Mouse (Mus musculus): ENCODE measurements at regions not wholly inside any gene's neighbourhood (a gene's known extent, or its start where the extent isn't known, plus 50 kb on each side); places are given as distances from the start of the nearest gene placed in this dataset.

DNA sequence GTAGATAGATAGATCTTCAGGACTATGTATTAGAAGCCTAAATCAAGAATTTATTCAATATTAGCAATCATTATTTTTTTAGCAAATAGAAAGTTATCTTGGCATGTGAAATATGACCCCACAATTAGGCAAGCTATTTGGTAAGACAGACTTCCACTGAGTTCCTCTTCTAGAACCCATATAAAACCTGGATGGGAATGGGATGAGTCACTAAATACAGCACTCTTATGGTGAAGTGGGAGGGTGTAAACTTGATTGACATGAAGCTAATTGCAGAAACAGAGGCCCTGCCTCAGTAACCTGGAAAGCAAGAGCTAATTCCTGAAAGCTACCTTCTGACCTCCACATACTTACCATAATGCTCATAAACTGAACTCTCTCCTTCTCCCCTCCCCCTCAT lies 723.2 kb upstream of the Zeb2 start:
- Histone ChIP-seq H3K27me3 (ENCODE audit: control insufficient read depth, insufficient read depth, insufficient read length) (no peaks in the 10 kb centered on the region), H3K36me3 (ENCODE audit: control insufficient read depth, insufficient read depth) (no peaks in the 10 kb centered on the region), H3K79me2 (ENCODE audit: control insufficient read depth, insufficient read depth) (no peaks in the 10 kb centered on the region), H3K4me2 (ENCODE audit: low read depth) (no peak overlapping the region), H3ac (ENCODE audit: control insufficient read depth, insufficient read length) (no peak overlapping the region), H3K4me3 (no peak overlapping the region)
- TF ChIP-seq MAX (IDR thresholded peaks at IDR 0.05; ENCODE audit: low read depth), result no peak
- TF ChIP-seq SRF (IDR thresholded peaks at IDR 0.05; ENCODE audit: control insufficient read depth, insufficient read length, low read depth), result no peak
- TF ChIP-seq CEBPB (IDR thresholded peaks at IDR 0.05; ENCODE audit: insufficient read depth, poor library complexity, severe bottlenecking), result no peak

DNA sequence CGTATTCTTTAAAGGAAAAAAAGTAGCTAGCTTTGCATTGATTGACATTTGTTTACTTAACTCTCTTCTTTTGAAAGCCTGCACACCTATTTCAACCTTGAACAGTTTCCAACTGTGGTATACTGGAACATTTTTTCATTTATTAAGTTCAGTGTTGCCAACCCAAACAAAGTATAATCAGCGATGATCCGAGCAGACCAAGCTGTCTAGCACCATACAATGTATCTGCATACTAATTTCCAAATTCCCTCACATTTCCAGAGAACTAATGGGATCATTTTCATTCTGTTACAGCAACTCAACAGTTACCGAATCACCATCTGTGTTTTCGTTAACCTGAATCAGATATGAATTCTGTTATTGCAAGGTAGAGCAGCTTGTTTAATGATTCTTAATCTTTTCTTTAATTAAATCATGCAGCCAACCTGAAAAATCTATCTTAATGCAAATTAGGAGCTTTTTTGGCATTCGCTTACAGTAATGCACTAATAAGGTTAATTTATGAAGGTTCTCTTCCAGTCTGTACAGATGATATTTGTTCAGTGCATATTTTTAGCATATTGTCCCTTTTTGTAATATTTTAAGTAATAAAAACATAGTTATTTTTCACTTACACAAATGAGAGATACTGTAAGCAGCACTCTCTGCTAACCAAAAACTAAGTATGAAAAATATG lies 719.5 kb upstream of the Zeb2 start:
- TF ChIP-seq MAX (IDR thresholded peaks at IDR 0.05; ENCODE audit: low read depth) (no peak), POLR2AphosphoS2 (IDR thresholded peaks at IDR 0.05; ENCODE audit: insufficient read length, low read depth) (no peak), POLR2A (IDR thresholded peaks at IDR 0.05; ENCODE audit: insufficient read length, low read depth) (no peak), MYOG (IDR thresholded peaks at IDR 0.05; ENCODE audit: control insufficient read depth in 1 of 3, insufficient read depth in 1 of 3, insufficient read length in 2 of 3, low read depth in 2 of 3) (no peak), E2F4 (IDR thresholded peaks at IDR 0.05; ENCODE audit: insufficient read depth) (no peak), TCF3 (IDR thresholded peaks at IDR 0.05; ENCODE audit: insufficient read length, low read depth) (no peak), CEBPB (IDR thresholded peaks at IDR 0.05; ENCODE audit: insufficient read depth, poor library complexity, severe bottlenecking) (no peak), USF1 (IDR thresholded peaks at IDR 0.05; ENCODE audit: low read depth) (no peak)
- Histone ChIP-seq H3K36me3 (ENCODE audit: control insufficient read depth, insufficient read depth) (no peaks in the 10 kb centered on the region), H3K4me2 (ENCODE audit: low read depth) (no peak overlapping the region), H3K79me2 (ENCODE audit: control insufficient read depth, insufficient read depth) (no peaks in the 10 kb centered on the region), H3K4me3 (no peak overlapping the region), H3ac (ENCODE audit: control insufficient read depth, insufficient read length) (no peak overlapping the region), H3K27me3 (ENCODE audit: control insufficient read depth, insufficient read depth, insufficient read length) (no peaks in the 10 kb centered on the region)

DNA sequence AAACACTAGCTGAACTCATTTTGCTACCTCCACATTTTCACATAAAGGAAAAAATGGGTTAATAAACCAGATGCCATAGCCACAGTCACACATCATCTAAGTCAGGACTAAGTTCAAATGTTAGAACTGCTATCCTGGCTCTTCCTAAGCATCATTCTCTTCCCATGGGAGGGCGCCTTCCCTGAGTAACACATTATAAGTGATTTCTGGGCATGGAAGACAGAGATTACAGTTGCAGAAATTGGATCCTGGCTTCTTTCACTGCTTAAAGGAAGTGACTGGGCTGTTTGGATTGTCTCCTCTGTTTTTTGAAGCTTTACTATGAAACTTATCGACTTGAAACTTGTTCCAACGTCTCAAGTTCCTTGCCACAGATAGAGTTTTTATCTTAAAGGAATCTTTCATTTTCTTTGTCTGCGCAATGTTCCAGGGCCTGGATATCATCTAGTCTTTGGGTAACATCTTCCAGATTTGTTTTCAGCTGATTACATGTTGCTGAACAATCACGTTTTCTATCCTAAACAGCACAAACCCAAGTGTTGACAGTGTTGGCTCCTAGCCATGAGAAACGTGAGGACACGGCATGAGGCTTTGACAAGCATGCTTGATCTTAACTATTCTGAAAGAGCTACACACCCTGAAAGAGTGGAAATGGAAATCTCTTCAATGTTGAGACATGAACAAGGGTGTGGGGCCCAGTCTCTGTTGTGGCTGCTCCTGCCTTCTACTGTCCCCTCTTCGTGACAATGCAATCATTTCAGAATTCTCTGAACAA lies 700.9 kb upstream of the Zeb2 start:
- no peaks in the 10 kb centered on the region for H3K79me2 ChIP-seq (ENCODE audit: control insufficient read depth, insufficient read depth)
- H3K36me3 ChIP-seq (ENCODE audit: control insufficient read depth, insufficient read depth), result no peaks in the 10 kb centered on the region
- no peak overlapping the region for H3K4me2 ChIP-seq (ENCODE audit: low read depth)
- no peak overlapping the region for H3K4me3 ChIP-seq
- TF ChIP-seq REST (IDR thresholded peaks at IDR 0.05; ENCODE audit: insufficient read depth, insufficient read length) (no peak), SRF (IDR thresholded peaks at IDR 0.05; ENCODE audit: control insufficient read depth, insufficient read length, low read depth) (no peak), POLR2A (IDR thresholded peaks at IDR 0.05; ENCODE audit: insufficient read length, low read depth) (no peak), TCF3 (IDR thresholded peaks at IDR 0.05; ENCODE audit: insufficient read length, low read depth) (no peak), MYOG (IDR thresholded peaks at IDR 0.05; ENCODE audit: control insufficient read depth in 1 of 3, insufficient read depth in 1 of 3, insufficient read length in 2 of 3, low read depth in 2 of 3) (no peak), USF1 (IDR thresholded peaks at IDR 0.05; ENCODE audit: low read depth) (no peak), POLR2AphosphoS2 (IDR thresholded peaks at IDR 0.05; ENCODE audit: insufficient read length, low read depth) (no peak), MAX (IDR thresholded peaks at IDR 0.05; ENCODE audit: low read depth) (no peak), CEBPB (IDR thresholded peaks at IDR 0.05; ENCODE audit: insufficient read depth, poor library complexity, severe bottlenecking) (no peak), TCF12 (IDR thresholded peaks at IDR 0.05; ENCODE audit: insufficient read depth, poor library complexity, severe bottlenecking) (no peak), MYOD1 (IDR thresholded peaks at IDR 0.05; ENCODE audit: control insufficient read depth in 1 of 3, insufficient read length in 2 of 3, low read depth in 2 of 3) (no peak), E2F4 (IDR thresholded peaks at IDR 0.05; ENCODE audit: insufficient read depth) (no peak)
- no peaks in the 10 kb centered on the region for H3K27me3 ChIP-seq (ENCODE audit: control insufficient read depth, insufficient read depth, insufficient read length)
- H3ac ChIP-seq (ENCODE audit: control insufficient read depth, insufficient read length), result no peak overlapping the region

DNA sequence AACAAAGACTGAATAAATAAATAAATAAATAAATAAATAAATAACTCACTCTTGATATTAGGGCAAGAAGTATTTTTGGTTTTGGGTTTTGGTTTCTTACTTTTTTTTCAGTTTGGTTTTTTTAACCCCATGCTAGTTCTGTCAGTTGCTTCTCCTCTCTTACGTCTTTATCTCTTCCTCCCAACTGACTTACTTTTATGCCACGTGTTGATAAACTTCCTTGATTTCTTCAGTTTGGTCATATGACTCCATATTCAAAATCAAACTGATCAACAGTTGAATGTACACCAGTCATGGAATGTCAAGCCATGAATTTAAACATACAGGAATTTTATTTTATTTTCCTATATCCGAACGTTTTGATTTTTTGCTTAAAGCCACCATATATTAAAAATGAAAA lies 697.5 kb upstream of the Zeb2 start:
- Histone ChIP-seq H3ac (ENCODE audit: control insufficient read depth, insufficient read length) (no peak overlapping the region), H3K27me3 (ENCODE audit: control insufficient read depth, insufficient read depth, insufficient read length) (no peaks in the 10 kb centered on the region), H3K4me2 (ENCODE audit: low read depth) (no peak overlapping the region), H3K79me2 (ENCODE audit: control insufficient read depth, insufficient read depth) (no peaks in the 10 kb centered on the region), H3K36me3 (ENCODE audit: control insufficient read depth, insufficient read depth) (no peaks in the 10 kb centered on the region), H3K4me3 (no peak overlapping the region)
- TF ChIP-seq POLR2AphosphoS2 (IDR thresholded peaks at IDR 0.05; ENCODE audit: insufficient read length, low read depth) (no peak), TCF3 (IDR thresholded peaks at IDR 0.05; ENCODE audit: insufficient read length, low read depth) (no peak), SRF (IDR thresholded peaks at IDR 0.05; ENCODE audit: control insufficient read depth, insufficient read length, low read depth) (no peak), REST (IDR thresholded peaks at IDR 0.05; ENCODE audit: insufficient read depth, insufficient read length) (no peak), MAX (IDR thresholded peaks at IDR 0.05; ENCODE audit: low read depth) (no peak)

GRCm38 (mm10) chr2:45805329-45805728 lies 688.1 kb upstream of the Zeb2 start:
- no peak for TF ChIP-seq CEBPB (IDR thresholded peaks at IDR 0.05; ENCODE audit: insufficient read depth, poor library complexity, severe bottlenecking)
- TF ChIP-seq MYOD1 (IDR thresholded peaks at IDR 0.05; ENCODE audit: control insufficient read depth in 1 of 3, insufficient read length in 2 of 3, low read depth in 2 of 3), result no peak
- TF ChIP-seq E2F4 (IDR thresholded peaks at IDR 0.05; ENCODE audit: insufficient read depth), result no peak
- TF ChIP-seq REST (IDR thresholded peaks at IDR 0.05; ENCODE audit: insufficient read depth, insufficient read length), result no peak
- no peak for TF ChIP-seq POLR2A (IDR thresholded peaks at IDR 0.05; ENCODE audit: insufficient read length, low read depth)
- TF ChIP-seq MAX (IDR thresholded peaks at IDR 0.05; ENCODE audit: low read depth), result no peak
- no peak for TF ChIP-seq POLR2AphosphoS2 (IDR thresholded peaks at IDR 0.05; ENCODE audit: insufficient read length, low read depth)
- no peak for TF ChIP-seq USF1 (IDR thresholded peaks at IDR 0.05; ENCODE audit: low read depth)
- TF ChIP-seq SRF (IDR thresholded peaks at IDR 0.05; ENCODE audit: control insufficient read depth, insufficient read length, low read depth), result no peak
- no peak for TF ChIP-seq MYOG (IDR thresholded peaks at IDR 0.05; ENCODE audit: control insufficient read depth in 1 of 3, insufficient read depth in 1 of 3, insufficient read length in 2 of 3, low read depth in 2 of 3)
- no peak for TF ChIP-seq TCF3 (IDR thresholded peaks at IDR 0.05; ENCODE audit: insufficient read length, low read depth)
- TF ChIP-seq TCF12 (IDR thresholded peaks at IDR 0.05; ENCODE audit: insufficient read depth, poor library complexity, severe bottlenecking), result no peak
- H3K4me3 ChIP-seq, result no peak overlapping the region
- H3K27me3 ChIP-seq (ENCODE audit: control insufficient read depth, insufficient read depth, insufficient read length), result no peaks in the 10 kb centered on the region
- no peak overlapping the region for H3ac ChIP-seq (ENCODE audit: control insufficient read depth, insufficient read length)
- no peaks in the 10 kb centered on the region for H3K36me3 ChIP-seq (ENCODE audit: control insufficient read depth, insufficient read depth)
- no peaks in the 10 kb centered on the region for H3K79me2 ChIP-seq (ENCODE audit: control insufficient read depth, insufficient read depth)
- H3K4me2 ChIP-seq (ENCODE audit: low read depth), result no peak overlapping the region
